Mouse (Mus musculus): ENCODE measurements around the gene Fbxl21.

DNA sequence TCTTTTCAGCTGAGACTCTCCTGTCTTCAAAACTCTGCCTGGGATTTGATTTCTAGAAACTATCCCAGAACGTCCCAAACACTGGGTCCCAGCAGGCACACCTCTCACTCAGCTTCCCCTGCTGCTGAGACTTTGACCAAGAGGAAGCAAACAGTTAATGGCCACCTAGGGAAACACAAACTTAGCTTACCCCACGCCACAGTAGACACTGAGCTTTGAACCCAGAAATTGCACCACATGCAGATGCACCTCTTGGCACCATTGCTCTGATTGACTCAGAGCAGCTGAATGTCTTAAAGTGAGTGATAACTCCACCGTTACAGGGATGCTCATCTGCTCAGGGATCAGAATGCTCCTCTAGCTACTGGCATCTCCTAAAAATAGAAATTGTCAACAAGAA, 36.5 kb downstream of the Fbxl21 start:
- TF ChIP-seq CTCF (IDR thresholded peaks at IDR 0.05; ENCODE audit: control insufficient read depth, insufficient read depth, insufficient read length), result no peak
- no peak for TF ChIP-seq MAX (IDR thresholded peaks at IDR 0.05)
- no peak for TF ChIP-seq MYOD1 (IDR thresholded peaks at IDR 0.05; ENCODE audit: control insufficient read depth, insufficient read length, low read depth)

All from C2C12 (cell line).